Mouse (Mus musculus) R1 (cell line): ENCODE results near the gene Msmp.

Experiments
- DNase-seq: peaks from one replicate; pipeline ENCODE4 v3.0.0-alpha.2; 2018; ENCODE audit warnings: low read depth, low spot score

Msmp gene

DNA sequence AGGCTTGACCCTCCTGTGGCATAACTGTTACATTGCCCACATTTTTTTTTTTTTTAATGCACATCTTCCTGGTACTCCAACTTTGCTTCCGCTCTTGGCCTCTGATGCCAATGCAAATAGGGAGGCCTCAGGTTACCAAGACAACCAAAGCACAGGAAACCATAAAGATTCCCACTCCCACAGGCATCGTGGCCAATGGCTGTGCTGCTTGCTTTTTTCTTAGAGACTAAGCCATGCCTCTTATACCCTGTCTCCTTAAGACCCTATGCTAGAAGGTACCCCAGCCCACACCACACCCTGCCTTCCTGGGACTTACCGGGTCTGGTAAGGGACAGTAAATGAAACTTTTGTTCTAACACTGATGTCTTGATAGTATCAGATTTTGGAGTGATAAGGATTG is 9.2 kb upstream of the Msmp start:
- no peak for DNase-seq

DNA sequence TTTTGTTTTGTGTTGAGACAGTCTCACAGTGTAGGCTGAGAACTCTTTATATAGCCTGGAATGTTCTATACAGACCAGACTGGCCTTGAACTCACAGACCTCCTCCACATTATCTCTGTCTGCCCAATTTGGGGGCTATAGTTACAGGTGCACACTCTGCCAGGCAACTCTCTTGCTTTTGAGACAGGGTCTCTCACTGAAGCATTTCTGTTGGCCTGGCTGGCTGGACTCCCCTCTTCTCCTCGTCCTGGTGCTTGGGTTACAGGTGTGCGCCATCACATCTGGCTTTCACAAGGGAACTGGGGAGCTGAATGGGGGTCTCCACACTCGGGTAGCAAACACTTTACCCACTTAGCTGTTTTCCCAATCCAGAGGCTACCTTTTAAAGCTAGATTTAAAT is 7.7 kb upstream of the Msmp start:
- no peak for DNase-seq

DNA sequence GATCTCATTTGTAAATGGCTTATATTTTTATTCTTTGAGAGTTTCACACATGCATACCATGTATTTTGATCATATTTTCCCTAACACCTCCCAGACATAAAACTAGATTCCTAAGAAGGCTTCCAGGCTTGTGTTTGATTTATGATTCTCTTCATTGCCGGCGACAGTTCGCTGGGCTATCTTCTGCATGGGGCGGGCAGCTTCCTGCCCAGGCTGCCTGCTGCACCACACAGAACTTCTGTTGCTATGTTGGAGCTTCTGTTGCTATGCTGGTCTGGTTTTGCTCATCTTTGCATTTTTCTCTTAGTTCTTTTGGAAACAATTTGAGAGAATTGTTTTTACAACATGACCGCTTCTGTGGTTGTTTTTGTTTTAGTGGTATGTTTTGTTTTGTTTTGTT is 7.2 kb upstream of the Msmp start:
- no peak for DNase-seq

DNA sequence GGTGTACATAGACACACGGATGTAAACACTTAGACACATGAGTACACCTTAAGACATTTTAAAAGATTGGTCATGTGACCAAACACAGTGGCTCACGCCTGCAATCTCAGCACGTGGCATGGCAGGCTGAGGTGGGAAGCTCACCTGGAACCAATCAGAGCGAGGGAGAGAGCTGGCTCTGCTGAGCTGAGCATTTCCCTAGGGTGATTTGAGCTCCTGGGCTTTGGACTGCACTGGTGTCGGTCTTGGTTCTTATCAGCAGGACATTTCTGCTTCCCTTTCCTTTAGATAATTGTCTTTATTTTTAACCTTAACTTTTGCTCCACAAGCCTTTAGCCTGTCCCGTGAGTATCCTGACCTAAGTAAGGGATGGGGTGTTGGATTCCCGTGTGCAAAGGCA is 3.4 kb upstream of the Msmp start:
- DNase-seq = no peak

DNA sequence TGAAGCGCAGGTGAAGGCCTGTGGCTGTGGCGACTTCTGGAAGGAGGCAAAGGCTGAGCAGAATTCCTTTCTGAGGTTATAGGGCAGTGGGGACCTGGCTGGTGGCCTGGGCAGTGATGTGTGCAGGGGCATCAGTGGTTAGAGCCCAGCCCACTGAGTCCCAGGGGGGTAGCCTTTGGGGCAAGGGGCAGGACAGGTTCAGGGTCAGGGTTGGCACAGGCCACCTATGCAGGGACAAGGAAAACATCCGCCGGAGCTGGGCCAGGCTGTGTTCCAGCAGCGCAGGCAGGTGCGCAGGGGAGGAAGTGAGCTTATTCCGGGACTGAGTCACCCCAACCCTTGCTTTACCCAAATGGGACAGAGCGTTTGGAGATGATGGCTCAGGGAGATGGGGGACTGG is 2.1 kb upstream of the Msmp start:
- DNase-seq = no peak

DNA sequence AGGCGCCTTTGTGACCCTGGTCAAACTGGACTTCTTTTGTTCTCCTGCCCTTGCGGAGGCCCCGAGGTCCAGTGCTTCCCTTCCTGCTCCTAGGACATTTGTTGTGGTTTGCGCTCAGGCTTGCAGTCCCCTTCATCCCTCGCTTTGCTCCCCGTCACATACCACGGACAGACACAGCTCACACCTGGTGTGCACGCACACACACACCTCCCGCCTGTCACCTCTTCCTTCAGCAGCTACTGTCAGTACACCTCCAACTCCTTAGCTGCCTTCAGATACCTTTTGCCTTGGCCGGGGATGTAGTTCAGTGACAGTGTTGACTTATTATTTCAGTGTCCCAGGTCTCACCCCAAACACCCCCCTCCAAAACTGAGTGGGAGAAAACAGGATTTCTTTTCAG is 1.4 kb upstream of the Msmp start:
- DNase-seq = no peak

DNA sequence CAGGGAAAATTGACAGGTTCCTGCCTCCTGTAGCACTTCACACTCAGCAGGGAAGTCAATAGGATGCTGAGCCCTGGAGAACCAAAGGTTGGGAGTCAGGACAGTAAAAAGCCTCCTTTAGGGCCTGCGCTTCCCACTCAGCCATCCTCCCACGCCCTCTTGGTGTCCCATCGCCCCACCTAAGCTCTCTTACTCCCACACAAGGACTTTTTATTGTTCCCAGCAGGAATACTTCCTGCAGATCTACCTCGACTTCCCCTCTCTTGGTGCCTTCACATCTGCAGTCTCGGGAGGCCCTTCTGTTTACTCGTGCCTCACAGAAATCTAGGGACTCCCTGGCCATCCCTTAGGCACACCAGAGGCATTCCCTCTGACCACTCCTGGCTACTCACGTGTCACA is 873 bp downstream of the Msmp start:
- peak; percentile 39 for DNase-seq

DNA sequence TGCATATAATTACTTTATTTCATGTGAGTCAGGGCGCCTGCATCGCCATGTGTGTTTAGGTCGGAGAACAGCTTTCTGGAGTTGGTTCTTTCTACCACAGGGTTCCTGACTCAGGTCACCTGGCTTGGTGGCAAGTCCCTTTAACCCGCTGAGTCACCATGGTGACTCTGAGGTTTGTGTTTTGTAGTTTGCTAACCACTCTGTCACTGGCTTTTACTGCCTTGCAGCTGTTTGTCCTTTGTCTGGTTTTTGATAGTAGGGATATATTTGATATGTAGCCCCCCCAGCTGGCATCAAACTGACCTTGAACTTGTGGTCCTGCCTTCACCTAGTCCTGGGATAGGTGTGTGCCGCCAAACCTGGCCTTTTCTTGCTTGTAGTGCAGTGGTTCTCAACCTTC is 2.1 kb downstream of the Msmp start:
- DNase-seq = no peak

DNA sequence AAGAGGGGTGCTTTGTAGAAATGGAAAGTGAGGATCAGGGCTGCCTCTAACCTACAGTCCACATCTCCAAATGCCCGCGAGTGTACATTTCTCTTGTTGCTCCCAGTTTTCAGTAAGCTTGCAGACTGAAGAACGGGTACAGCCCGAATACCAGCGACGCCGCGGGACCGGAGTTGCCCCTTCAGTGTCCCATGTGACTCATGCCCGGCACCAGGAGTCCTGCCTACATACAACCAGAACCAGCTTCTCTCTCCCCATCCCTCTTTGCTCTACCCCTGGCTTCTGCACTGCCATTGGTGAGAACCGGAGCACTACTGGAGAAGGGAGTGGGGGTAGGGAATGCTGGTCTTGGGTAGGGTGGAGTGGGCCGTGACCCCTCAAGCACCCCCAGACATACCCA is 2.9 kb downstream of the Msmp start:
- DNase-seq = no peak

DNA sequence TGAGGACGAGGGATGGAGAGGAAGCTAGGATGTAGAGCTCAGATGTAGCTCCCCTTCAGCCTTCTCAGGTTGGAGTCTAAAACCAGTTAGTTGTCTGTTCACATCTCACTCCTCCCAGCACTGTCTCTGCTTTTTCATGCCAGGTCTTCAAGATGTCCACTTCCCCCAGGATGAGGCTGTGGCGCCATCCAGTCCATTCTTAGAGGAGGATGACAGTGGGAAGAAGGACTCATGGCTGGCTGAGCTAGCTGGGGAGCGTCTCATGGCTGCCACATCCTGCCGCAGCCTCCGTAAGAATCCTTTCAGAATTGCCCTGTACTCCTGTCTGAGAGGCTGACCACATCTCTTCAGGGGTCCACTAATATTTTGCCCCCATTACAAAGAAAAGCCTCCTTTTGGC is 3.6 kb downstream of the Msmp start:
- no peak for DNase-seq

DNA sequence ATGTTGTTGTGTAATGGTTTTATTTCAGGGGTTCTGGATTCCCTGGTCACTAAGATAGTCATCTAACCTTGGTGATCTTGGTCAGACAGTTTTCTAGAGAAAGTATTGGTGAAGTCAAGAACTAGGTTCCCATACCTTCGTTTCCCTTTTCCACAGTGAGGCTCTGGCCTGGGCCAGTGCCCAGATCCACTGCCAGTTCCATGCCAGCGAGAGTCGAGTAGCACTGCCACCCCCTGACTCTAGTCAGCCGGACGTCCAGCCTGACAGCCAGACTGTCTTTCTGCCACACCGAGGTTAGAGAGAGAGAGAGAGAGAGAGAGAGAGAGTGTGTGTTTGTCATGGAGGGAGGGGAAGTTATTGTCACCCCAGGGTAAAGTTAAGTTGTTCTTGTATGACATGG is 4.6 kb downstream of the Msmp start:
- DNase-seq = no peak

DNA sequence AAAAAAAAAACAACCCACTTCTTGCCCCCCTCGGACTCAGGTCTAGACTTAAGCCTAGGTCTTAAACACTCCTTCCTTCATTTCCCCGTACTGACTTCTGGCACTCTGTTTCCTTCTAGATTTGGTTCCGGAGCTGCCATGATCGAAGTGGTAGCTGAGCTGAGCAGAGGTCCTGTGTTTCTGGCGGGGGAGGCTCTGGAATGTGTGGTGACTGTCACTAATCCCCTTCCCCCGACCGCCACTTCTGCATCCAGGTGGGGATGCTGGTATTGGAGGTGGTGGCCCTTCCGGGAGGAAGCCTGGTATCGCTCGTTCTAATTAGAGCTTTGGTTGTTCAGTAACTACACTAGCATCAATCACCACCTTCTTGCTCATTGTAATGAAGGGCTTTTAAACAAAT is 5.0 kb downstream of the Msmp start:
- DNase-seq = no peak

DNA sequence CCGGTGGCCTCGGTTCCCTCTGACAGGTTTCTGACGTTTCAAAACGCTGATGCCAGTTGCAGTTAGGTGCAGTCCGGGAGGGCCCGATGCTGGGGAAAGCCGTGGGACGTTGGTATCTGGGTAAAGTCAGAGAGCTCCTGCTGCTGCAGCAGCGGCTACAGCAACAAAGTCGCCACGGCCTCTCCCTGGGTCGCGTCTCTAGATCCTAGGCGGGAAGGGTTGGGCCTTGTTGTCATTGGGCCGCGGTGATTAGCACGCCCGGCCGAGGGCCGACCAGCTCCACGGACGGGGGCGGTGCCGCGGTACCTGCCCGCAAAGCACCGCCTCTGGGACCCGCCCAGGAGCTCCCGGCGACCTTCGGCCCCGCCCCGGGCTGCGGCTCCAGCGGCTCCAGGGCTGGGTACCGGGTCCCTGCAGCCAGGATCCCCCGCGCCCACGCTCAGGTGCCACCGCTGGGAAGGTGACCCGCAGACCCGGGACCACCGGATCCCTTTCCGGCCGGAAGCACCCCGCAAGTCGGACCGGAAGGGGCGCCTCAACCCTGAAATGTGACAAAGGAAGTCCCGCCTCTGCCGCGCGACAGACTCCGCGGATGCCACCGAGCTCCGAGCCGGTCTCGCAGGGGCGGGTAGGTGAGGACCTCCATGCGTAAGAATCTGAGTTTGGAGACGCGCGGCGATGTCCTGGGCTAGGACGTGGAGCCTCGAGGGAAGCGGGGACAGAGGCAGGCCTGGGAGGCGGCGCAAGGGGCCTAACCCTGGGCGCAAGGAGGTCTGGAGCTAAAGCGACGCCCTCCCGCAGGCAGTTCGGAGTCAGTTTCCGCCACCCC is 5.7 kb downstream of the Msmp start, which contains the start of the genes Rgp1 and Gba2:
Gene Rgp1 (plus strand): TSS at position 340 of the 829 bp plus-strand sequence.
Gene Gba2 (minus strand): TSS at position 498 of the 829 bp plus-strand sequence.
- DNase-seq = peak; percentile 92

DNA sequence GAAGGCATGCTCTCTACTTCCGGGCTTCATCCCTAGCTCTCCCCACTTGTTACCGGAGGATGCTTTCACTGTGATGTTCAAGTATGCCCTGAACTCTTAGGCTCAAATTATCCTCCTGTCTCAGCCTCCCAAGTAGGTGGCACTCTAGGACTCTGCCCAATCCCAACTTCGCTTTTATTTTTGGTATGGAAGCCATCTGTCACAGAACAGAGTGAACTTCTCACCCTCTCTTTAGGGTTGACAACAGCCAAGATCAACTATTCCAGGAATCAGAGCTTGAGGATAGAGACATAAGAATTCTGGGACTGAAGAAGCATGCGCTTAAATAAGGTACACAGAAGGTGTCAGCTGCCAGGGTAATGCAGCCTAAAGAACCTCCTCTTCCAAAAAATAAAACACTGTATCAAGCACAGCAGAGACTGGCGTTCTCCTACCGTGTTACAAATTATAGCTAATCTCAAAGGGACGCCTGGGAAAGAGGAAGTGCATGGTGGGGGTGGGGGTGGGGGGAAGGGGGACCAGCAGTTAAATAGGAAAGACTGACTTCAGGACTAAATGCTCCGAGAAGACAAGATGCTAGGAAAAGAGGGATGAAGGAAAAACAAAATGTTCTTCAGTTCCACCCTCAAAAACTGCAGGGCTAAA is 6.9 kb downstream of the Msmp start:
- no peak for DNase-seq

DNA sequence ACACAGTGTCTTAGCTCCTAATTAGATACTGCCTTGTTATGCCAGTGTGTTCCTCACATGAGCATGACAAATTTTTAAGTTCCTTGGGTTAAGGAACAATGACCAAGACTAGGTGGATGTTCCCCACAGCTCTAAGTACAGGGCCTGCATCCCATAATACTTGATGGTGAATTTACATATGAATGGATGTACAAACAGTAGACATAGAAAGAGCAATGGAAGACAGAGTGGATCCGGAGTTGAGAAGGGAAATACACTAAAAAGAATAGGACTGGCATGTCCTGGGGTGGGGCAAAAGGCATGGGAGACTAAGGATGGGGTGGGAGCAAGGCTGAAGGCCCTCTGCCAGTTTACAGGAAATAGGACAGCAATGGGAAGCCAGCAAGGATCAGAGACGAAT is 8.9 kb downstream of the Msmp start:
- peak; percentile 72 for DNase-seq

DNA sequence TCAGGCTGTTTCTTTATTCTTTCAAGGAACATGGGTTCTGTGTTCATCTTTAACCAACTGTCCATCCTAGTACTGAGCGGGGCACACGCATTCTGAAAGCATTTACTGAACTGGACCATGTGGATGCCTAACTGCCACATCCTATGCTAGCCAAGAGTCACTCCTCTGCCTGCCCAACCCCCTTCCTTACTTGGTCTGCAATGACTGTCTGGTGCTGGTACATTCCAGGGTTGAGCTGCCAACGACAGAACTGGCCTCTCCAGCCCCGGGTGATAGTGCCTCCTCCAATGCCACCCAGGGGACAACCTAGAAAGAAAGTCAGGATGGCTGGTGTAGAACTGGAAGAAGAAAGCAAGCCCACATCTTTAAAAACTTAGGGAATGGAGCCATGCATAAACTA is 10.7 kb downstream of the Msmp start:
- no peak for DNase-seq

DNA sequence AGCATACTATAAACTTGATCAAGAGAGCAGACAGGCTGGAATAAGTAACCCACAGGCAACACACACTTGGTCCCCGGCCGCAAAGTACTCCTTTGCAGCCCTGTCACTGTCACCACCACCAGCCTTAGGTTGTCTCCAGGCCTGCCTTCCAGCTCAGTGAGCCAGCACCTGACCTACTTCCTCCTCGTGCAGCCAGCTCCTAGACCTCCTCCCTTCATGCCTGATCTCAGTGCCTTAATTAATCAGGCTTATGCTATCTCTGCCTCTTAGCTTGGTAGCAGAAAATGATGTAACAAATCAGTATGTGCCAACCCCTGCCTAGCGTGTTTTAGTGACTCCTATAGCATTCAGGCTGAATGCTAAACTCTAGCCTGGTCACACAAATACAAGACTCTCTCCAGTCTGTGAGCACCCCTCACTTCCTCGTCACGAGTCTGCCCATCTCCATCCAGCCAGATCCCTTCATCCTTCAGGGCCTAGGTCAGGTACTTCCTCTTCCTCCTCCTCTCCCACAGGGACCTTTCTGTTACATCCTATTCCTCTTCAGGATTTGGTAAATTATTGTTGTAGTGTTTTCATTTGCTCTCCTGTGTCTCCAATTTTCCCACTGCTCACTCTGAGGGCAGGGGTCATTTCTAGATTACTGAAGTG is 12.8 kb downstream of the Msmp start:
- no peak for DNase-seq

DNA sequence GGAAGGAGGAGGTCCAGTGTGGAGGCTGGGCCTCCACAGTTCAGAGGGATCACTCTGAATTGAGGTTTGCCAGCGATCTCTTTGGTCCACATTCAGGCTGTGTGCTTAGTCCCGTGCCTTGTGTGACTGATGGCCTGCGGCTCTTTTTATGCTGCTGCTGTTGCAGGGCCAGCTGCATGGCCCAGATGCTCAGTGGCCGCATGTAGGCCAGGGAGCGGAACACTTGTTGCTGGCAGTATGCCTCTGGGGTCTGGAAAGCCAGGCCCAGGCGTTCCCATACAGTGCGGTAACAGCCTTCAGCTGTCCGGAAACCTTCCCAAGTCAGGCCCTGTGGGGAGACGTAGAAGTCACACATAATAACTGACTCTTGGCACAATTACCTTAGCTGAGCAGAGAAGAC is 17.2 kb downstream of the Msmp start:
- DNase-seq = no peak

DNA sequence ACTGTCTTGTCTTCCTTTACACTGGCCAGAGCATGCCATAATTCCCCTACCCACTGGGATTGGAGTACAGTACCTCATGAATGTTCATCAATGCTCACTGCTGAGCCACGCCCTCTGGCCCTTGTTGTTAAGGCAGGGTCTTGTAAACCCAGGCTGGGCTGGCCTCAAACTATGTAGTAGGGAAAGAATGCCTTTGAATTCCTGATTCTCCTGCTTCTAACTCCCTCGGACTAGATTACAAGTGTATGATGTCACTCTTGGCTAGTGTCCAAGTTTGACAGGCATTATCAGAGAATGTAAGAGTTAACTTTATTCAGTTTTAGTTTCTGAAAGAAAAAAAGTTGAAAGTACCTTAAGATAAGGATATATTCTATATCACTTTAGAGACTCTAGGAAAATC is 20.1 kb downstream of the Msmp start:
- DNase-seq = peak; percentile 82

DNA sequence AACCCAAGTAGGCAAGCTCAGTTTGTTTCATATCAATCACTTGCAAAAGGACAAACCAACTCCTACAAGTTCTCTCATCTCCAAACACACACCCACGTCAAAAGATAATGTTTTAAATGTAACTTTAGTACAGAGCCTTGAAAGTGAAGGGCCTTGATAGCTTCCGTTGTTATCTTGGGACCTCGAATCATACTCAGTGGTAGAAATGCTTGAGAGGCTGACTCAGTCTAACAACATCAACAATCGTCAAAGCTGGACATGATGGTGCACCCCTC is 20.8 kb downstream of the Msmp start:
- no peak for DNase-seq

DNA sequence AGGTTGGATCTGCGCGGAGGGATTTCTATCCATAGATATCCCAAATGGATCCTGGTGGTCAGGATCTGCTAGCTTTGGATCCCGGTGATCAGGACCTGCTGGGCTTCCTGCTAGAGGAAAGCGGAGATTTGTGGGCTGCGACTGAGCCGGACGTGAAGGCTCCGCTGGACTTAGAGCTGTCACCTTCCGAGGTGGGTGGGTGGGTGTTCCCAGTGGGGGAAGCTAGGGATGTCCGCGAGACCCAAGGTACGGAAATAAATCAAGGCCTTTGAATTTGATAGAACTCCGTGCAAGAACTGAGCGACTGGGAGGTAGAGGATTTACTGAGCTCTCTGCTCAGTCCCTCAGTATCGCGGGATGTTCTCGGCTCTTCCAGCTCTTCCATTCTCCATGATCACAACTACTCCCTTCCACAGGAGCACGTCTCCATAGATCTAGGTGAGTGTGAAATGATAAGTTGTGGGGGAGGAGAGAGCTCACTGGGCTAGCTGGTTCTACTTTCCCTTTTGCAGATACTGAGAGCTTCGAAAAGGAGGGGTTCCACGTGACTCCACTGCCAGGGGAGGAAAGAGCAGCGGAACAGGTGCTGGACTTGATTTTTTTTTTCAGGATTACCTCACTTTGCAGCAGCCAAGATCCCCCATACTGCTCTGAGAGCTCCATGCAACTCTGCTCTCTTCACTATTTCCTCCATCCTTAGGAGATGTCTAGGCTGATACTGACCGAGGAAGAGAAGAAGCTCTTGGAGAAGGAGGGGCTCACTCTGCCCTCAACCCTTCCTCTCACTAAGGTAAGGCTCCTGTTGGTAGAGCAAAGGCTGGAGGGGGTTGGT is 21.3 kb downstream of the Msmp start:
- DNase-seq = peak; percentile 33
